Mouse (Mus musculus) cerebellum, adult 2 months (tissue): ENCODE measurements around the gene Ndufa12.

Source experiments
- CTCF ChIP-seq: fragments of 200-500 bp; IDR thresholded peaks from 2 replicates; pipeline ENCODE4 v1.5.1; 2011; ENCODE audit warnings: low read depth, mild to moderate bottlenecking, control low read depth, low read length, moderate library complexity, borderline replicate concordance; ENCODE audit not compliant: insufficient read depth
- POLR2A ChIP-seq: fragments of 200-500 bp; IDR thresholded peaks from 2 replicates; pipeline ENCODE4 v1.6.1; 2011; ENCODE audit warnings: low read length, control low read depth, borderline replicate concordance; ENCODE audit not compliant: insufficient read depth

DNA sequence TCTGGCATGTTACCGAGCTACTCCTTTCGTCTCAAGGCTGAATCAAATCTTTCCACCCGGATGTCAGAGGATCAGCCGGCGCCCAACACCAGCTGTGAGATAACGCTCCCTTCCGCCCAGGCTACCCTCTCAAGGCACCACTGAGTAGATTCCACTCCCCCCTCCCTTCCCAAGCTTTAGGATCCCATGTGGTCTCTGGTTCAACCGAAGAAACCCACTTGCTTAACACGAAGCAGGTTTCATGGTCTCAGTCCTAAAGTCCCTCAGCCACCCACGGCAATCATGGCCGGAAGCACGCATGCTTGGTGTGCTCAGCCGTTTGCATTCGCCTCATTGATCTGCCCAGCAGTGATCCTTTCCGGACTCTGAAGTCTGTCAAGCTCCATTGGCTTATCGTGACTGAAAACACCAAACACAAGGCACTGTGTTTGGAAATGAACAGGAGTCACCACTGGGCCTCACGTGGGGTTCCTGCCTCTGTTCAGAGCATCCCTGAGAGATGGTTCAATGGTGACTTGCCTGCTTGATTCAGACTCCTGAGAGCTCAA is 54.8 kb downstream of the Ndufa12 start:
- no peak for TF ChIP-seq CTCF
- no peak for TF ChIP-seq POLR2A
